ENCODE assay signal across 18 mouse cellular contexts in the genomic region with DNA sequence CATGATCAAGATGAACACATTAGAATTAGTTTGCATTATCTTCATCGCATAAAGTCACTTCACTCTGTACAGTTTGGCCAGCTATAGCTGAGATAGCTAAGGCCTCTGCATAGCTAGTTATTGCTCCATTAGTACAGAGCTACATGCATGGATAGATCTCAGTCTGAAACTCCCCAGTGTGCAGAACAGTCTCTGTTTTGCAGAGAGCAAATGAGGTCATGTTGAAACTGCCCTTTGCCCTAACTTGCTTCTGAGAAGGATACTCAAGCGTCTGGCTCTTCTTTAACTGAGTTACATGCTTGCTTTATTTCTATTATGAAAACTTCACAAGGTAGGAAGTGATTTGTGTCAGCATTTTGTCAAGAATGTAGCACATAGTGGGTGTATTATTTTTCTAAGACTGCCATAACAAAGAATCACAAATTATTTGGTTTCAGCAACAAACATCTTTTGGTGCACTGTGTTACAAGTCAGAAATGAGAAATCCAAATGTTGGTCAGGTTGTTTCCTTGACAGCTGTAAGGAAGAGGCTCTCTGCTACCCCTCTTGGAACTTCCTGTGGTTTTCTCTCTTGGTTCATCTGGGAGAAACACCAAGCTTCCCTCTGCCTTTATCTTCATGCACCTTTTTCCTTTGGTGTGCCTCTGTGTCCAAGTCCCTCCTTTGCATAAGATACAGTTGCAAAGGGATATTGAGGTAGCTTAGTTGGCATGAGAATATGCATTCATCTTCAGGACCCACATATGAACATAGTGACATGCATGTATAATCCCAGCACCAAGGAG.
DNase-seq lines count a peak whose midpoint lies in the region; TF ChIP-seq lines count a peak whose summit lies in the region.
"Had no signal": no experiment of that assay in that cellular context is flagged by ENCODE, and none has a peak within 500 bp of the region (broad histone marks: within the 10 kb centered on the region; RNA-seq: fewer than 3 reads in every experiment).

No protein-coding gene starts in this region.

- 51% methylated on average over 2 of the region's 2 CpGs for WGBS in kidney, adult 2 months

- 0 out of 2 replicates have a peak overlapping the region, but pooled peaks have one; percentile 17 for H3K27ac ChIP-seq in kidney, adult 2 months (ENCODE audit: insufficient read depth, low read depth, low read length)
- peak overlapping the region; percentile 21; the same call in 1 of the 2 replicates for H3K27ac ChIP-seq in layer of hippocampus, adult 2 months
- H3K27ac ChIP-seq: embryonic facial prominence, embryonic 12.5 days; forebrain, embryonic 12.5 days; heart, adult 2 months; heart, embryonic 15.5 days; hindbrain, embryonic 10.5 days; hindbrain, embryonic 14.5 days had no signal

- no peak overlapping the region for H3K4me3 ChIP-seq in kidney, adult 2 months (ENCODE audit: insufficient read depth, low read depth, low read length)
- no peak overlapping the region for H3K4me3 ChIP-seq in layer of hippocampus, adult 2 months
- H3K4me3 ChIP-seq: embryonic facial prominence, embryonic 12.5 days; forebrain, embryonic 12.5 days; heart, adult 2 months; heart, embryonic 15.5 days; hindbrain, embryonic 10.5 days had no signal

- 0 out of 2 replicates have a peak, but pooled peaks cover 4% of the 10 kb centered on the region for H3K4me1 ChIP-seq in kidney, adult 2 months (ENCODE audit: control insufficient read depth, insufficient read depth, low read length)
- H3K4me1 ChIP-seq: embryonic facial prominence, embryonic 12.5 days; forebrain, embryonic 12.5 days; heart, embryonic 15.5 days; hindbrain, embryonic 10.5 days had no signal

- H3K36me3 ChIP-seq in kidney, adult 2 months (ENCODE audit: control insufficient read depth, insufficient read depth, low read length): no peaks in the 10 kb centered on the region
- H3K36me3 ChIP-seq: embryonic facial prominence, embryonic 12.5 days; forebrain, embryonic 12.5 days; heart, embryonic 15.5 days; hindbrain, embryonic 10.5 days had no signal

- H3K27me3 ChIP-seq in kidney, adult 2 months (replicated peaks; ENCODE audit: control insufficient read depth, insufficient read depth, low read length): no peaks in the 10 kb centered on the region
- H3K27me3 ChIP-seq: embryonic facial prominence, embryonic 12.5 days; forebrain, embryonic 12.5 days; heart, embryonic 15.5 days had no signal

- DNase-seq in kidney, adult 2 months: peak; percentile 68
- DNase-seq in kidney, postnatal 4 days: no peak
- no peak for DNase-seq in layer of hippocampus, adult 2 months (ENCODE audit: low spot score in 2 of 2)
- DNase-seq in layer of hippocampus, adult 18-20 months (ENCODE audit: low spot score in 2 of 2): no peak
- DNase-seq in kidney, postnatal 36 days: peak; percentile 37 to 41
- no peak for DNase-seq in cerebellum, adult 9-11 months
- no peak for DNase-seq in adrenal gland, adult 2 months
- DNase-seq: adrenal gland, postnatal 14 days; cerebellum, adult 2 months; cerebellum, postnatal 14 days; gastrocnemius, postnatal 10 days; heart, adult 2 months; heart, postnatal 14 days had no signal

- TF ChIP-seq CTCF in kidney, adult 2 months (conservative IDR thresholded peaks at IDR 0.05; ENCODE audit: insufficient read depth, insufficient read length, low read depth, low read length): no peak
- no peak for TF ChIP-seq CTCF in layer of hippocampus, adult 2 months (conservative IDR thresholded peaks at IDR 0.05)

- no peak for TF ChIP-seq POLR2A in kidney, adult 2 months (IDR thresholded peaks at IDR 0.05; ENCODE audit: low read depth, low read length)

Comparison
In these comparisons a context has a peak if more than half of its experiments do, and no peak if none do; other contexts are left out.
1. DNase-seq: peak in kidney, adult 2 months (single experiment) and kidney, postnatal 36 days (2 of 2); none in kidney, postnatal 4 days (0 of 2), layer of hippocampus, adult 2 months (0 of 2), layer of hippocampus, adult 18-20 months (0 of 2), cerebellum, adult 9-11 months (single experiment) and adrenal gland, adult 2 months (single experiment).